17 mouse cellular contexts compared by ENCODE assay signal in the genomic region with DNA sequence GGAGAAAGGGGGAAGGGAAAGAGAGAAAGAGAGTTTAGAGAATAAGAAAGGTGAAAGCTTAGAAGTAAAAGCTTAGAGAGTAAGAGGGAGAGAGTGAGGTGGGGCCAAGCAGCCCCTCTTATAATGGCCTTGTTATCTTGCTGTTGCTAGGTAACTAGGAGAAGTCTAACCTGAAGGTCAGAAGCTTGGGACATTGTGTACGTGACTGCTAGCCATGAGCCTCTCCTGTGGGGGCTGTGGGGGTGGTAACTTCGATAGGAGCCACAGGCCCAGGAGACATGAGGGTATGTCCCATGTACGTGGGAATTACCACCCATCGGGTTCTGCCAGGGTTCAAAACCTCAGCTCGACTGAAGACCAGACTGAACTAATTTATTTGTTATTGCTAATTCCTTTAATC.
A peak's percentile ranks its signal among the peaks of the same experiment; 100 is the strongest.
DNase-seq lines count a peak whose midpoint lies in the region; ATAC-seq and TF ChIP-seq lines count a peak whose summit lies in the region.
"Had no signal": no experiment of that assay in that cellular context is flagged by ENCODE, and none has a peak within 500 bp of the region (broad histone marks: within the 10 kb centered on the region; RNA-seq: fewer than 3 reads in every experiment).

No protein-coding gene starts in this region.

- H3K79me2 ChIP-seq in heart, adult 2 months (replicated peaks; ENCODE audit: control insufficient read depth, insufficient read depth, low read length) = peaks cover 3% of the 10 kb centered on the region; the same call in 1 of the 2 replicates

- H3K9ac ChIP-seq in heart, adult 2 months (ENCODE audit: low read depth, low read length) = no peak overlapping the region
- H3K9ac ChIP-seq in heart, embryonic 11.5 days (ENCODE audit: low read depth, low read length) = no peak overlapping the region
- H3K9ac ChIP-seq in lung, postnatal 0 days (replicated peaks; ENCODE audit: low read depth) = no peak overlapping the region
- no peak overlapping the region for H3K9ac ChIP-seq in heart, postnatal 0 days (replicated peaks; ENCODE audit: low read depth, low read length)
- H3K9ac ChIP-seq: forebrain, embryonic 15.5 days; hindbrain, embryonic 12.5 days; limb, embryonic 12.5 days; liver, embryonic 13.5 days; neural tube, embryonic 12.5 days had no signal

- peaks cover 11% of the 10 kb centered on the region for H3K4me1 ChIP-seq in heart, adult 2 months (ENCODE audit: control insufficient read depth, insufficient read depth, low read length)
- peaks cover 13% of the 10 kb centered on the region for H3K4me1 ChIP-seq in heart, embryonic 11.5 days (ENCODE audit: control insufficient read depth, insufficient read depth, low read length)
- no peaks in the 10 kb centered on the region for H3K4me1 ChIP-seq in lung, postnatal 0 days (ENCODE audit: insufficient read depth, low read depth, low read length)
- peaks cover 6% of the 10 kb centered on the region for H3K4me1 ChIP-seq in embryonic facial prominence, embryonic 10.5 days
- H3K4me1 ChIP-seq in heart, postnatal 0 days (ENCODE audit: control insufficient read depth, insufficient read depth) = peaks cover 4% of the 10 kb centered on the region
- H3K4me1 ChIP-seq: forebrain, embryonic 15.5 days; hindbrain, embryonic 12.5 days; limb, embryonic 12.5 days; neural tube, embryonic 12.5 days had no signal

- TF ChIP-seq EP300 in heart, adult 2 months (IDR thresholded peaks at IDR 0.05; ENCODE audit: insufficient read depth, low read depth, low read length) = 0 out of 2 replicates have a peak, but pooled peaks have one; percentile 51
- no peak for TF ChIP-seq EP300 in lung, postnatal 0 days (IDR thresholded peaks at IDR 0.05)
- peak; percentile 66; the same call in 1 of the 2 replicates for TF ChIP-seq EP300 in heart, postnatal 0 days (IDR thresholded peaks at IDR 0.05; ENCODE audit: low read depth)

- no peak overlapping the region for H3K4me2 ChIP-seq in heart, embryonic 11.5 days
- H3K4me2 ChIP-seq in lung, postnatal 0 days (replicated peaks; ENCODE audit: low read depth, low read length) = no peak overlapping the region
- no peak overlapping the region for H3K4me2 ChIP-seq in heart, postnatal 0 days (ENCODE audit: low read depth, low read length)
- H3K4me2 ChIP-seq: forebrain, embryonic 15.5 days; hindbrain, embryonic 12.5 days; limb, embryonic 12.5 days; liver, embryonic 13.5 days; neural tube, embryonic 12.5 days had no signal

- WGBS in heart, adult 2 months = 49% methylated on average over 5 of the region's 5 CpGs
- 67% methylated on average over 5 of the region's 5 CpGs for WGBS in heart, embryonic 11.5 days (ENCODE audit: insufficient replicate concordance)
- 63% methylated on average over 5 of the region's 5 CpGs for WGBS in lung, postnatal 0 days
- 78% methylated on average over 5 of the region's 5 CpGs for WGBS in embryonic facial prominence, embryonic 10.5 days
- 59% methylated on average over 5 of the region's 5 CpGs for WGBS in heart, postnatal 0 days

- no peak for TF ChIP-seq CTCF in heart, adult 2 months (IDR thresholded peaks at IDR 0.05)
- TF ChIP-seq CTCF in lung, postnatal 0 days (IDR thresholded peaks at IDR 0.05) = no peak
- no peak for TF ChIP-seq CTCF in heart, postnatal 0 days (IDR thresholded peaks at IDR 0.05; ENCODE audit: low read depth)

- DNase-seq in heart, adult 2 months = peak; percentile 51 to 55
- DNase-seq in lung, postnatal 0 days (ENCODE audit: low spot score) = no peak
- no peak for DNase-seq in lung, postnatal 10 days
- DNase-seq in embryonic facial prominence, embryonic 10.5 days (ENCODE audit: low spot score) = no peak
- DNase-seq in heart, postnatal 0 days (ENCODE audit: low spot score) = peak; percentile 46
- no peak for DNase-seq in layer of hippocampus, postnatal 36 days
- no peak for DNase-seq in retina, embryonic 14.5 days (ENCODE audit: low spot score)
- DNase-seq: liver, embryonic 13.5 days; spleen, adult 18-20 months; thymus, postnatal 25 days had no signal

- no peak overlapping the region for H3K4me3 ChIP-seq in heart, adult 2 months
- H3K4me3 ChIP-seq in heart, embryonic 11.5 days (ENCODE audit: low read depth, low read length) = no peak overlapping the region
- no peak overlapping the region for H3K4me3 ChIP-seq in lung, postnatal 0 days (ENCODE audit: low read depth, low read length)
- H3K4me3 ChIP-seq in embryonic facial prominence, embryonic 10.5 days = no peak overlapping the region
- H3K4me3 ChIP-seq in heart, postnatal 0 days (ENCODE audit: low read depth, low read length) = no peak overlapping the region
- H3K4me3 ChIP-seq: forebrain, embryonic 15.5 days; hindbrain, embryonic 12.5 days; limb, embryonic 12.5 days; liver, embryonic 13.5 days; neural tube, embryonic 12.5 days had no signal

- ATAC-seq in heart, embryonic 11.5 days (replicated peaks; ENCODE audit: insufficient number of reproducible peaks, low FRiP score, low TSS enrichment) = no peak
- ATAC-seq in lung, postnatal 0 days = 0 out of 2 replicates have a peak, but pooled peaks have one; percentile 38
- peak; percentile 68 for ATAC-seq in heart, postnatal 0 days (ENCODE audit: insufficient read depth, low read depth)
- ATAC-seq: forebrain, embryonic 15.5 days; inflammation-experienced regulatory T-cells, adult 6 months had no signal

- no peaks in the 10 kb centered on the region for H3K27me3 ChIP-seq in heart, adult 2 months (ENCODE audit: control insufficient read depth, insufficient read depth, low read length)
- H3K27me3 ChIP-seq in heart, embryonic 11.5 days (ENCODE audit: control insufficient read depth, insufficient read depth, low read length) = no peaks in the 10 kb centered on the region
- no peaks in the 10 kb centered on the region for H3K27me3 ChIP-seq in lung, postnatal 0 days (replicated peaks; ENCODE audit: insufficient read depth, low read length)
- H3K27me3 ChIP-seq in embryonic facial prominence, embryonic 10.5 days (replicated peaks; ENCODE audit: low read depth, poor library complexity, severe bottlenecking) = no peaks in the 10 kb centered on the region
- no peaks in the 10 kb centered on the region for H3K27me3 ChIP-seq in heart, postnatal 0 days (ENCODE audit: control insufficient read depth, insufficient read depth, low read length)
- H3K27me3 ChIP-seq: forebrain, embryonic 15.5 days; hindbrain, embryonic 12.5 days; limb, embryonic 12.5 days; liver, embryonic 13.5 days; neural tube, embryonic 12.5 days had no signal

- H3K27ac ChIP-seq in heart, adult 2 months = peak overlapping the region; percentile 83
- no peak overlapping the region for H3K27ac ChIP-seq in heart, embryonic 11.5 days (ENCODE audit: low read depth, low read length)
- H3K27ac ChIP-seq in lung, postnatal 0 days (ENCODE audit: low read length) = no peak overlapping the region
- H3K27ac ChIP-seq in embryonic facial prominence, embryonic 10.5 days (replicated peaks) = 0 out of 2 replicates have a peak overlapping the region, but pooled peaks have one; percentile 24
- peak overlapping the region; percentile 75 for H3K27ac ChIP-seq in heart, postnatal 0 days (ENCODE audit: low read depth)
- H3K27ac ChIP-seq: forebrain, embryonic 15.5 days; hindbrain, embryonic 12.5 days; limb, embryonic 12.5 days; liver, embryonic 13.5 days; neural tube, embryonic 12.5 days; stomach, postnatal 0 days had no signal

- intact Hi-C loops in heart, adult 2 months (cut with DNase I) = no loop called here

- no peak for TF ChIP-seq POLR2A in heart, adult 2 months (IDR thresholded peaks at IDR 0.05; ENCODE audit: insufficient read depth, low read depth, low read length)

- H3K36me3 ChIP-seq in heart, adult 2 months (ENCODE audit: control insufficient read depth, insufficient read depth, low read length) = peaks cover 7% of the 10 kb centered on the region
- H3K36me3 ChIP-seq in heart, embryonic 11.5 days (ENCODE audit: control insufficient read depth, insufficient read depth, low read length) = peaks cover 2% of the 10 kb centered on the region; the same call in 1 of the 2 replicates
- H3K36me3 ChIP-seq in lung, postnatal 0 days (ENCODE audit: insufficient read depth, low read length) = no peaks in the 10 kb centered on the region
- H3K36me3 ChIP-seq in embryonic facial prominence, embryonic 10.5 days (replicated peaks) = peaks cover 37% of the 10 kb centered on the region
- H3K36me3 ChIP-seq in heart, postnatal 0 days (replicated peaks; ENCODE audit: control insufficient read depth, insufficient read depth, low read length) = no peaks in the 10 kb centered on the region
- H3K36me3 ChIP-seq: neural tube, embryonic 12.5 days had no signal

- no peaks in the 10 kb centered on the region; the same call in 1 of the 2 replicates for H3K9me3 ChIP-seq in heart, embryonic 11.5 days (replicated peaks; ENCODE audit: control insufficient read depth, low read length)
- H3K9me3 ChIP-seq in lung, postnatal 0 days (ENCODE audit: low read length) = peaks cover 3% of the 10 kb centered on the region; the same call in 1 of the 2 replicates
- H3K9me3 ChIP-seq in embryonic facial prominence, embryonic 10.5 days = peaks cover 9% of the 10 kb centered on the region; the same call in 1 of the 2 replicates
- 0 out of 2 replicates have a peak, but pooled peaks cover 6% of the 10 kb centered on the region for H3K9me3 ChIP-seq in heart, postnatal 0 days (replicated peaks; ENCODE audit: control insufficient read depth, low read length)
- H3K9me3 ChIP-seq: forebrain, embryonic 15.5 days; liver, embryonic 13.5 days had no signal

Comparison
In these comparisons a context has a peak if more than half of its experiments do, and no peak if none do; other contexts are left out.
1. H3K27ac ChIP-seq: peak in heart, adult 2 months (single experiment), embryonic facial prominence, embryonic 10.5 days (single experiment) and heart, postnatal 0 days (single experiment); none in heart, embryonic 11.5 days (single experiment) and lung, postnatal 0 days (single experiment).
2. DNase-seq: peak in heart, adult 2 months (2 of 2) and heart, postnatal 0 days (single experiment); none in lung, postnatal 0 days (single experiment), lung, postnatal 10 days (single experiment), embryonic facial prominence, embryonic 10.5 days (single experiment), layer of hippocampus, postnatal 36 days (0 of 2) and retina, embryonic 14.5 days (single experiment).